Mouse (Mus musculus) lung, postnatal 0 days (tissue): ENCODE data around the gene Gm867. TPM values are rescaled to one million over a fixed set of nuclear protein-coding genes. Genes with fewer than 3 reads are reported as not detected.
A peak's percentile ranks its signal among the peaks of the same experiment; 100 is the strongest.

Source experiments
- ATAC-seq: fragments of 200-750 bp; cut with Nextera tagmentation; 2 replicates; pipeline ENCODE4 v1.8.0; 2017; ENCODE audit warnings: moderate library complexity
- DNase-seq: peaks from one replicate; pipeline ENCODE4 v3.0.0-alpha.2; 2016; ENCODE audit warnings: low spot score
- H3K27ac ChIP-seq: fragments of 300-500 bp; sonication (generic); 2 replicates; pipeline ENCODE4 v1.5.1; 2014; ENCODE audit warnings: antibody characterized with exemption, mild to moderate bottlenecking, low read length, mixed read lengths
- H3K27me3 ChIP-seq: fragments of 300-500 bp; sonication (generic); replicated peaks from 2 replicates; pipeline ENCODE4 v1.6.1; 2014; ENCODE audit warnings: low read length, mixed read lengths; ENCODE audit not compliant: insufficient read depth
- H3K36me3 ChIP-seq: fragments of 300-500 bp; sonication (generic); 2 replicates; pipeline ENCODE4 v1.6.1; 2014; ENCODE audit warnings: low read length, mixed read lengths; ENCODE audit not compliant: insufficient read depth
- H3K4me1 ChIP-seq: fragments of 300-500 bp; sonication (generic); 2 replicates; pipeline ENCODE4 v1.6.1; 2014; ENCODE audit warnings: antibody characterized with exemption, low read depth, low read length, mixed read lengths; ENCODE audit not compliant: insufficient read depth
- H3K4me2 ChIP-seq: fragments of 300-500 bp; sonication (generic); replicated peaks from 2 replicates; pipeline ENCODE4 v1.6.1; 2014; ENCODE audit warnings: low read depth, mild to moderate bottlenecking, low read length, moderate library complexity, mixed read lengths
- H3K4me3 ChIP-seq: fragments of 300-500 bp; sonication (generic); 2 replicates; pipeline ENCODE4 v1.5.1; 2014; ENCODE audit warnings: low read depth, low read length
- H3K9ac ChIP-seq: fragments of 300-500 bp; sonication (generic); replicated peaks from 2 replicates; pipeline ENCODE4 v1.6.1; 2014; ENCODE audit warnings: low read depth, mild to moderate bottlenecking
- H3K9me3 ChIP-seq: fragments of 300-500 bp; sonication (generic); 2 replicates; pipeline ENCODE4 v1.6.1; 2016; ENCODE audit warnings: low read length, mixed read lengths
- CTCF ChIP-seq: IDR thresholded peaks from 2 replicates; pipeline ENCODE4 v1.5.1; 2016; ENCODE audit warnings: antibody characterized with exemption, mild to moderate bottlenecking
- EP300 ChIP-seq: IDR thresholded peaks from 2 replicates; pipeline ENCODE4 v1.6.1; 2016; ENCODE audit warnings: antibody characterized with exemption, mild to moderate bottlenecking, control low read depth
- WGBS: fragments of 180-500 bp; shearing (Covaris S2); extraction: QIAGEN DNeasy Blood & Tissue Kit; methylation state at CpG from one replicate; pipeline ENCODE4 v1.1.7; 2014; 5-methylcytosine and 5-hydroxymethylcytosine counted together
- polyA plus RNA-seq: library from polyadenylated mRNA; unstranded; fragments of >200 nt; fragmentation: Nextera tagmentation; extraction: Ambion mirVana; gene quantifications from 2 replicates; pipeline ENCODE4 v1.2.1, GENCODE M21; 2015

Gene Gm867
- polyA plus RNA-seq, 1 experiment from 2014 or later, result 6.0 TPM

- TF ChIP-seq EP300 (no peak), CTCF (no peak)
- H3K36me3 ChIP-seq, result peaks cover 43% of the 10 kb centered on the region
- no peak overlapping the region for H3K4me3 ChIP-seq
- H3K9me3 ChIP-seq, result no peaks in the 10 kb centered on the region
- ATAC-seq (no peak), DNase-seq (no peak)
- H3K4me2 ChIP-seq, result no peak overlapping the region
- no peaks in the 10 kb centered on the region for H3K4me1 ChIP-seq
- no peak overlapping the region for H3K27ac ChIP-seq
- no peaks in the 10 kb centered on the region for H3K27me3 ChIP-seq
- no peak overlapping the region for H3K9ac ChIP-seq
- 97% methylated on average over 4 of the region's 4 CpGs for WGBS
These were observed 33.6 kb downstream of the Gm867 start for GRCm38 (mm10) chr10:75906882-75907281.

- Histone ChIP-seq H3K9me3 (no peaks in the 10 kb centered on the region), H3K4me2 (no peak overlapping the region), H3K27me3 (no peaks in the 10 kb centered on the region), H3K9ac (no peak overlapping the region), H3K4me1 (no peaks in the 10 kb centered on the region), H3K36me3 (peaks cover 39% of the 10 kb centered on the region), H3K27ac (no peak overlapping the region), H3K4me3 (no peak overlapping the region)
- 84% methylated on average over 5 of the region's 5 CpGs for WGBS
- DNase-seq, result no peak
- no peak for ATAC-seq
- TF ChIP-seq EP300 (no peak), CTCF (no peak)
These were observed 36.1 kb downstream of the Gm867 start for GRCm38 (mm10) chr10:75904391-75904790.

- no peak overlapping the region for H3K9ac ChIP-seq
- no peaks in the 10 kb centered on the region for H3K9me3 ChIP-seq
- H3K36me3 ChIP-seq, result peaks cover 21% of the 10 kb centered on the region
- ATAC-seq (peak; percentile 85), DNase-seq (peak; percentile 84)
- H3K4me2 ChIP-seq, result no peak overlapping the region
- WGBS, result 25% methylated on average over 3 of the region's 3 CpGs
- no peak overlapping the region for H3K4me3 ChIP-seq
- TF ChIP-seq EP300 (no peak), CTCF (no peak)
- H3K27me3 ChIP-seq, result no peaks in the 10 kb centered on the region
- peaks cover 8% of the 10 kb centered on the region; the same call in 1 of the 2 replicates for H3K4me1 ChIP-seq
- H3K27ac ChIP-seq, result peak overlapping the region; percentile 16; the same call in 1 of the 2 replicates
These were observed 41.6 kb downstream of the Gm867 start for GRCm38 (mm10) chr10:75898846-75899245.

GRCm38 (mm10) chr10:75898039-75898564 is 42.4 kb downstream of the Gm867 start:
- TF ChIP-seq EP300 (no peak), CTCF (no peak)
- ATAC-seq (no peak), DNase-seq (no peak)
- no peak overlapping the region for H3K4me3 ChIP-seq
- peaks cover 12% of the 10 kb centered on the region; the same call in 1 of the 2 replicates for H3K4me1 ChIP-seq
- no peak overlapping the region for H3K9ac ChIP-seq
- no peaks in the 10 kb centered on the region for H3K9me3 ChIP-seq
- WGBS, result 67% methylated on average over 6 of the region's 6 CpGs
- peaks cover 14% of the 10 kb centered on the region; the same call in 1 of the 2 replicates for H3K36me3 ChIP-seq
- H3K27me3 ChIP-seq, result no peaks in the 10 kb centered on the region
- H3K4me2 ChIP-seq, result no peak overlapping the region
- peak overlapping the region; percentile 16; the same call in 1 of the 2 replicates for H3K27ac ChIP-seq

GRCm38 (mm10) chr10:75897373-75897772 is 43.1 kb downstream of the Gm867 start:
- DNase-seq (peak; percentile 85), ATAC-seq (no peak)

GRCm38 (mm10) chr10:75896208-75896607 is 44.3 kb downstream of the Gm867 start:
- ATAC-seq, result no peak
- Histone ChIP-seq H3K9ac (no peak overlapping the region), H3K4me1 (peaks cover 12% of the 10 kb centered on the region; the same call in 1 of the 2 replicates), H3K27ac (no peak overlapping the region), H3K9me3 (no peaks in the 10 kb centered on the region), H3K27me3 (no peaks in the 10 kb centered on the region), H3K4me2 (no peak overlapping the region), H3K4me3 (no peak overlapping the region), H3K36me3 (0 out of 2 replicates have a peak, but pooled peaks cover 13% of the 10 kb centered on the region)
- 95% methylated on average over 1 of the region's 1 CpGs for WGBS
- no peak for TF ChIP-seq CTCF
- no peak for TF ChIP-seq EP300
- DNase-seq, result no peak

More at GRCm38 (mm10) chr10:75897373-75897772, 43.1 kb downstream of the Gm867 start:
- Histone ChIP-seq H3K4me2 (no peak overlapping the region), H3K27ac (no peak overlapping the region), H3K27me3 (no peaks in the 10 kb centered on the region), H3K4me1 (peaks cover 12% of the 10 kb centered on the region; the same call in 1 of the 2 replicates), H3K36me3 (peaks cover 13% of the 10 kb centered on the region; the same call in 1 of the 2 replicates), H3K9ac (no peak overlapping the region), H3K9me3 (no peaks in the 10 kb centered on the region), H3K4me3 (no peak overlapping the region)
- WGBS, result 42% methylated on average over 6 of the region's 6 CpGs
- TF ChIP-seq EP300 (no peak), CTCF (peak; percentile 92)
